Mouse (Mus musculus) midbrain, embryonic 14.5 days (tissue): ENCODE results near the gene Csf3. TPM values are rescaled to one million over a fixed set of nuclear protein-coding genes. Genes with fewer than 3 reads are reported as not detected.
"Not testable (repeated sequence)": the region's sequence is repeated elsewhere in the genome, so short reads cannot be mapped to it uniquely, and the experiment has no call there.

Experiments used
- ATAC-seq: fragments of 200-750 bp; cut with Nextera tagmentation; 2 replicates; pipeline ENCODE4 v1.8.0; 2017; ENCODE audit warnings: moderate number of reproducible peaks, moderate library complexity; ENCODE audit not compliant: low FRiP score, low TSS enrichment
- DNase-seq: peaks from one replicate; pipeline ENCODE4 v3.0.0-alpha.2; 2015
- H3K27ac ChIP-seq: fragments of 300-500 bp; sonication (generic); replicated peaks from 2 replicates; pipeline ENCODE4 v1.5.1; 2014; ENCODE audit warnings: mild to moderate bottlenecking, low read depth, low read length, moderate library complexity
- H3K27me3 ChIP-seq: fragments of 300-500 bp; sonication (generic); 2 replicates; pipeline ENCODE4 v1.6.1; 2014; ENCODE audit warnings: low read length, control low read depth, mixed read lengths; ENCODE audit not compliant: control insufficient read depth, insufficient read depth
- H3K36me3 ChIP-seq: fragments of 300-500 bp; sonication (generic); 2 replicates; pipeline ENCODE4 v1.6.1; 2014; ENCODE audit warnings: low read length, control low read depth; ENCODE audit not compliant: control insufficient read depth, insufficient read depth
- H3K4me1 ChIP-seq: fragments of 300-500 bp; sonication (generic); 2 replicates; pipeline ENCODE4 v1.6.1; 2014; ENCODE audit warnings: mild to moderate bottlenecking, antibody characterized with exemption, low read length, control low read depth; ENCODE audit not compliant: control insufficient read depth, insufficient read depth
- H3K4me2 ChIP-seq: fragments of 300-500 bp; sonication (generic); 2 replicates; pipeline ENCODE4 v1.6.1; 2014; ENCODE audit warnings: mild to moderate bottlenecking, low read length, moderate library complexity
- H3K4me3 ChIP-seq: fragments of 300-500 bp; sonication (generic); replicated peaks from 2 replicates; pipeline ENCODE4 v1.5.1; 2014; ENCODE audit warnings: low read depth, low read length
- H3K9ac ChIP-seq: fragments of 300-500 bp; sonication (generic); replicated peaks from 2 replicates; pipeline ENCODE4 v1.6.1; 2014; ENCODE audit warnings: mild to moderate bottlenecking, low read length, moderate library complexity
- H3K9me3 ChIP-seq: fragments of 300-500 bp; sonication (generic); 2 replicates; pipeline ENCODE4 v1.6.1; 2016; ENCODE audit warnings: low read length, control low read depth, mixed read lengths; ENCODE audit not compliant: control insufficient read depth
- WGBS: fragments of 180-500 bp; shearing (Covaris S2); extraction: QIAGEN DNeasy Blood & Tissue Kit; methylation state at CpG from one replicate; pipeline ENCODE4 v1.1.7; 2014; 5-methylcytosine and 5-hydroxymethylcytosine counted together
- polyA plus RNA-seq: library from polyadenylated mRNA; unstranded; fragments of >200 nt; fragmentation: Nextera tagmentation; extraction: Ambion mirVana; gene quantifications from 2 replicates; pipeline ENCODE4 v1.2.1, GENCODE M21; 2014

The Csf3 gene
- polyA plus RNA-seq: not detected in 2 replicates

DNA sequence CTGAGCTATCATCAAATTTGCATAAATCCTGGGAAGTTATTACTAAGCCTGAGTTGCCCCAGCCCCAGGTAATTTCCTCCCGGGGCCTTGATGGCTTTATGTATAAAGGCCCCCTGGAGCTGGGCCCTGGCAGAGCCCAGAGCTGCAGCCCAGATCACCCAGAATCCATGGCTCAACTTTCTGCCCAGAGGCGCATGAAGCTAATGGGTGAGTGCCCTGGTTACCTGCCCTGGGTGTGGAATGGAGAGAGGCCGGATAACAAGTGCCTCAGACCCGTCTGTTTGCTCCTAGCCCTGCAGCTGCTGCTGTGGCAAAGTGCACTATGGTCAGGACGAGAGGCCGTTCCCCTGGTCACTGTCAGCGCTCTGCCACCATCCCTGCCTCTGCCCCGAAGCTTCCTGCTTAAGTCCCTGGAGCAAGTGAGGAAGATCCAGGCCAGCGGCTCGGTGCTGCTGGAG is at the start of gene Csf3:
Gene Csf3 (plus strand): TSS at position 51 of the 458 bp plus-strand sequence.
- H3K36me3 ChIP-seq: peaks cover 33% of the 10 kb centered on the region
- no peaks in the 10 kb centered on the region for H3K4me1 ChIP-seq
- H3K4me3 ChIP-seq: no peak within 1 kb of the TSS
- H3K9me3 ChIP-seq: no peaks in the 10 kb centered on the region
- no peak for ATAC-seq
- no peak within 1 kb of the TSS for H3K9ac ChIP-seq
- H3K27me3 ChIP-seq: no peaks in the 10 kb centered on the region
- 26% methylated on average over 10 of the region's 10 CpGs for WGBS
- H3K4me2 ChIP-seq: no peak within 1 kb of the TSS
- H3K27ac ChIP-seq: no peak within 1 kb of the TSS
- no peak for DNase-seq

DNA sequence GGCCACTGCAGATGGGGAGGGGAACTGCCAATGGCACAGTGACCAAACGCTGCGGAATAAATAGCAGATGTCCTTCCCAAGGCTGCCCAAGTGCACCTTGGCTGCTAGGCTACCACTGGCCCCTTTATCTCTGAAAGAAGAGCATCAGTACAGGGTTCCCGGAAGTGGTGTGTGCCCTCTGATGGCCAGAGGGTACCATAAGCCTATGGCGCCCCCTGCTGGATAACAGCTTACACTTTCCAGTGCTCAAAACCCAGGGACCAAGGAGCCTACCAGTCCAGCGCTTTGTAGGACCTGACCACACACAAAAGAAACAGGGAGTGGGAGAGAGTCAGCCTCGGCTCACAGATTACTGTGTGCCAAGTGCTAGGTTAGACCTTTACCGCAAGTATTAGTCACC is 46.0 kb upstream of the Csf3 start:
- H3K9me3 ChIP-seq, ATAC-seq, H3K27ac ChIP-seq, H3K4me2 ChIP-seq, H3K4me3 ChIP-seq, H3K27me3 ChIP-seq, H3K36me3 ChIP-seq, H3K9ac ChIP-seq, H3K4me1 ChIP-seq: not testable (repeated sequence)
- peak; percentile 56 for DNase-seq
- WGBS: 5% methylated on average over 7 of the region's 7 CpGs

DNA sequence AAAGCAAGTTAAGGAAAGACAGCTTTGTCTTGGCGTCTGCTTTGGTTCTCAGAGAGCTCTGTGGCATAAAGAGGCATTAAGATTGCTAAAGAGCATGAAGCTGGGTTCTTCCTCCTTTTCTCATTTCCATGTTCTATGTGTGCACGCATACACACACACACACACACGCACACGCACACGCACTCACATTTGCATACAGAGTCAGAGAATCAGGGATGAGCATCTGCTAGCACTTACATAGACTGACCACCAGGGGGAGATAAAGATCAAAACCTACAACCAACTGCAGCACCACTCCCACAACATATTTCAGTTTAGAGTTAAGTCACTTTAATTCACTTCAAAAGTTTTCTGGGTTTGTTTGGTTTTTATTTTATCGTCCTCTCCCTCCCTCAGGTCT is 40.5 kb upstream of the Csf3 start:
- H3K4me3 ChIP-seq: no peak overlapping the region
- 0 out of 2 replicates have a peak, but pooled peaks have one; percentile 43 for ATAC-seq

DNA sequence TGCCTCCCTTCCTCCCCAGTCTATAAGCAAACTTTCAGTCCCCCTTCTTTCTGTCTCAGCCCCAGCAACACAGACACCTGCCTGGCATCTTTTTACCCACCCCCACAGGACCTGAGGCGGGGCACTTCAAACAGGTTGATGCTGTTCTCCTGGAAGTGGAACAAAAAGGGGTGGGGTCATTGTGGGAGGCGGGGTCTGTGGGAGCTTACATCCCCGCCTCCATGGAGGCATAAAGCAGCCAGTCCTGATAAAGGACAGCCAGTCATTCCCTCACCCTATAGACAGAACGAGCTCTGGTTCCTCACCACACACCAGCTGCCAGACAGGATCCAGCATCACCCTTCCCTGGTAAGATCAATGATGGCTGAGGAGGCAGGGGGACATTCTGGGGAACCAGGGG is 37.0 kb upstream of the Csf3 start, which contains the start of gene Gsdma:
Gene Gsdma (plus strand): TSS at position 261 of the 400 bp plus-strand sequence.
- WGBS: 21% methylated on average over 4 of the region's 4 CpGs
- H3K36me3 ChIP-seq: no peaks in the 10 kb centered on the region
- no peak for DNase-seq
- ATAC-seq: no peak
- H3K9ac ChIP-seq: no peak within 1 kb of the TSS
- H3K4me1 ChIP-seq: no peaks in the 10 kb centered on the region
- H3K27ac ChIP-seq: no peak within 1 kb of the TSS
- no peak within 1 kb of the TSS for H3K4me3 ChIP-seq
- no peaks in the 10 kb centered on the region for H3K27me3 ChIP-seq
- no peak within 1 kb of the TSS for H3K4me2 ChIP-seq
- H3K9me3 ChIP-seq: no peaks in the 10 kb centered on the region

More for the DNA sequence above, 40.5 kb upstream of the Csf3 start:
- H3K27ac ChIP-seq: no peak overlapping the region
- WGBS: 9% methylated on average over 6 of the region's 6 CpGs
- no peaks in the 10 kb centered on the region for H3K36me3 ChIP-seq
- DNase-seq: peak; percentile 88
- H3K27me3 ChIP-seq: no peaks in the 10 kb centered on the region
- no peaks in the 10 kb centered on the region for H3K4me1 ChIP-seq
- no peaks in the 10 kb centered on the region for H3K9me3 ChIP-seq
- H3K4me2 ChIP-seq: peak overlapping the region; percentile 32
- no peak overlapping the region for H3K9ac ChIP-seq

DNA sequence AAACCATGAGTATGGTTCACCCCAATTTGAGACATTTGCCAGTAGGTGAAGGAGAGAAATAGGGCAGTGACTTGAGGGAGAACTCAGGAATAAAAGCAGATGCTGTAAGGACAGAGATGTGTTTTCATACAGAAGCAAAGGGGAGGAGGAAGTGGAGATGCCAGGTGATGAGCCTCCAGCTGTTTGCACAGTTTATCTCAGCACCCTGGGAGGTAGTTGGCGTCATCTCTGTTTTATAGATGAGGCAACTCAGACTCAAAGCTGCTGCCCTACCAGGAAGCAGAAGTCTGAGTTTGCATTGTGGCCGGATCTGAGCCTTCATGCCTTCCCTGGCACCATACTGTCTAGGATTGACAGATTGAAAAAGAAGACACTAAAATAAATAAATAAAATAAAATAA is 32.1 kb upstream of the Csf3 start:
- H3K4me2 ChIP-seq: no peak overlapping the region
- H3K4me3 ChIP-seq: no peak overlapping the region
- DNase-seq: no peak
- H3K9me3 ChIP-seq: no peaks in the 10 kb centered on the region
- H3K36me3 ChIP-seq: no peaks in the 10 kb centered on the region
- 74% methylated on average over 2 of the region's 2 CpGs for WGBS
- H3K27ac ChIP-seq: no peak overlapping the region
- H3K27me3 ChIP-seq: no peaks in the 10 kb centered on the region
- no peaks in the 10 kb centered on the region for H3K4me1 ChIP-seq
- ATAC-seq: no peak
- no peak overlapping the region for H3K9ac ChIP-seq

DNA sequence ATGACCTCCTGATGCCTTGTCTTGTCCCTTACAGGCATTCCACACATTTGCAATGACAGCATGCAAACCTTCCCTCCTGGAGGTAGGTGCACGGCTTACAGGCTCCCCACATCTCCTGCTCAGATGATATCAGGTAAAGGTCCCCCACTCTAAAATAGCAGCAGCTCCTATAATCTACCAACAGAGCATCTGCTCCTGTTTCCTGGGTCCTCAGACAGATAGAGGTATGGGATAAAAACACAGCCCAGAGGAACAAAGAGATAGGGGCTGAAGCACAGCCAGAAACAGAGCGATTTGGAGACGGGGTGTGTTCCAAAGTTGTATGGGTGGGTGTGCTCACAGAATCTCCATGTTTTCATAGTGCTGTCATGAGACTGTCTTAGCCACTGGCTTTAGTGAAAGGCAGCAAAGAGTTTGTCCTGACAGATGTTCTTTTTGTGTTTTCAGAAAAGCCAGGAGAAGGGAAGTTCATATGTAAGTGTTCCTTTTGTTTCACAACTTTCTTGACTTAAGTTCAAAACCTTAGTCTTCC is 29.7 kb upstream of the Csf3 start:
- ATAC-seq: no peak
- Histone ChIP-seq H3K27ac (no peak overlapping the region), H3K4me3 (no peak overlapping the region), H3K27me3 (no peaks in the 10 kb centered on the region), H3K4me2 (no peak overlapping the region), H3K4me1 (no peaks in the 10 kb centered on the region), H3K36me3 (no peaks in the 10 kb centered on the region), H3K9me3 (no peaks in the 10 kb centered on the region), H3K9ac (no peak overlapping the region)
- DNase-seq: no peak
- WGBS: 72% methylated on average over 3 of the region's 3 CpGs

DNA sequence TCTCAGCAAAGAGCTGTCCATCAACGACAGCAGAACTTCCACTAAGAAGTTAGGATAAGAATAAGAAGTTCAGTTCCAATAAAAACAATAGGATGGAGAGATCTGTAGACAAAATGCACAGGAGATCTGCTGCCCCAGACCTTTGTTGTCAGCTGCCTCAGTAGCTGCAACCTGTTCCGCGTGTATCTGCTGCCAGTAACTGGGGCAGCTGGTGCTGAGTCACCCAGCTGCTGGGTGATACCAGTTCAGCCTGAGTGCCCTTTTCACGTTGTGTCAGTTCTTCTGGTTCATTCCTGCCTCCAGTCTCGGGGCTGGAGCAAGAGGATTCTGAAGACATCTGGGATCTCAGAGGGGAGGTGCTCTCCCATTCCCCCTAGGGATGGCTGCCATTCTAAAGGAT is 29.2 kb upstream of the Csf3 start:
- DNase-seq (no peak), ATAC-seq (no peak)
- 58% methylated on average over 5 of the region's 5 CpGs for WGBS
- H3K9me3 ChIP-seq: no peaks in the 10 kb centered on the region
- H3K27me3 ChIP-seq: no peaks in the 10 kb centered on the region
- no peak overlapping the region for H3K4me2 ChIP-seq
- H3K4me3 ChIP-seq: no peak overlapping the region
- H3K36me3 ChIP-seq: no peaks in the 10 kb centered on the region
- H3K4me1 ChIP-seq: no peaks in the 10 kb centered on the region
- H3K27ac ChIP-seq: no peak overlapping the region
- no peak overlapping the region for H3K9ac ChIP-seq

DNA sequence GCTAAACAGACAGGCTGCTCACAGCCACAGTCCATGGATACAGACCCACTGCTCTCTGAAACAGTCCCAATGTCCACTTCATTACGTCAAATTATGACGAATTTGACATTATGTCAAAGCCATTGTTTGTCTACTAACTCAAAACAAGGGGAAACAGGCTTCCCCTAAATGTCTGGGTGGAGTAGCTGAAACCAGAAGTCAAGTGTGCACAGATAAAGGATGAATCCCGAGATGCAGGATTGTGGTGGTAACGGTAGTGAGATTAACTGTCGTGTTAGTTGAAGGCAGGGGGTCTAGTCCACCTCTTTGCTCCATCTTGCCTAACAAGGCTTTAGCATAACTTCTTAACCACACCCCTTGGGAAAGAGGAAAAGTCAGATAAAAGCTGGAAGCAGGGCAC is 28.6 kb upstream of the Csf3 start:
- H3K27me3 ChIP-seq: no peaks in the 10 kb centered on the region
- WGBS: 88% methylated on average over 5 of the region's 5 CpGs
- DNase-seq (no peak), ATAC-seq (no peak)
- H3K27ac ChIP-seq: no peak overlapping the region
- H3K9me3 ChIP-seq: no peaks in the 10 kb centered on the region
- H3K4me3 ChIP-seq: no peak overlapping the region
- H3K9ac ChIP-seq: no peak overlapping the region
- no peaks in the 10 kb centered on the region for H3K36me3 ChIP-seq
- no peaks in the 10 kb centered on the region for H3K4me1 ChIP-seq
- H3K4me2 ChIP-seq: no peak overlapping the region

DNA sequence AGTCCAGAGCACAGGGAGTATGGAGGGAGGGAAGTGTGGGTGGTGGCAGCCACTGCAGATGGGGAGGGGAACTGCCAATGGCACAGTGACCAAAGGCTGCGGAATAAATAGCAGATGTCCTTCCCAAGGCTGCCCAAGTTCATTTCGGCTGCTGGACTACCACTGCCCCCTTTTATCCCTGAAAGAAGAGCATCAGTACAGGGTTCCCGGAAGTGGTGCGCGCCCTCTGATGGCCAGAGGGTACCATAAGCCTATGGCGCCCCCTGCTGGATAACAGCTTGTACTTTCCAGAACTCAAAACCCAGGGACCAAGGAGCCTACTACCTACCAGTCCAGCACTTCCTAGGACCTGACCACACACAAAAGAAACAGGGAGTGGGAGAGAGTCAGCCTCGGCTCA is 27.9 kb upstream of the Csf3 start:
- H3K4me1 ChIP-seq, ATAC-seq, H3K9me3 ChIP-seq, H3K4me2 ChIP-seq, H3K27me3 ChIP-seq, H3K9ac ChIP-seq, H3K27ac ChIP-seq, H3K4me3 ChIP-seq, H3K36me3 ChIP-seq: not testable (repeated sequence)
- 6% methylated on average over 6 of the region's 7 CpGs for WGBS
- DNase-seq: peak; percentile 68
